11 mouse cellular contexts compared by ENCODE assay signal in genomic region chr12:107999751-108000714, GRCm38 (mm10). TPM values are rescaled to one million over a fixed set of nuclear protein-coding genes. Genes with fewer than 3 reads are reported as not detected.
DNase-seq lines count a peak whose midpoint lies in the region; ATAC-seq lines count a peak whose summit lies in the region.
"Had no signal": no experiment of that assay in that cellular context is flagged by ENCODE, and none has a peak within 500 bp of the region (broad histone marks: within the 10 kb centered on the region; RNA-seq: fewer than 3 reads in every experiment).

No protein-coding gene starts in this region.

- peak overlapping the region; percentile 65 for H3K4me2 ChIP-seq in forebrain, embryonic 14.5 days (ENCODE audit: low read length)
- peak overlapping the region; percentile 81 for H3K4me2 ChIP-seq in neural tube, embryonic 14.5 days (ENCODE audit: low read depth, low read length)
- H3K4me2 ChIP-seq: kidney, embryonic 15.5 days had no signal

- no peaks in the 10 kb centered on the region for H3K36me3 ChIP-seq in forebrain, embryonic 14.5 days (ENCODE audit: control insufficient read depth, insufficient read depth, low read length)
- H3K36me3 ChIP-seq in limb, embryonic 10.5 days, result no peaks in the 10 kb centered on the region
- H3K36me3 ChIP-seq in neural tube, embryonic 14.5 days (ENCODE audit: control insufficient read depth, insufficient read depth, low read length), result no peaks in the 10 kb centered on the region
- H3K36me3 ChIP-seq: kidney, embryonic 15.5 days had no signal

- H3K27ac ChIP-seq in forebrain, embryonic 14.5 days (ENCODE audit: low read depth, low read length), result peak overlapping the region; percentile 99
- H3K27ac ChIP-seq in limb, embryonic 10.5 days, result no peak overlapping the region
- peak overlapping the region; percentile 96 for H3K27ac ChIP-seq in neural tube, embryonic 14.5 days (ENCODE audit: low read depth, low read length)
- H3K27ac ChIP-seq: kidney, embryonic 15.5 days; liver, embryonic 14.5 days had no signal

- 46% methylated on average over 15 of the region's 15 CpGs for WGBS in forebrain, embryonic 14.5 days
- WGBS in limb, embryonic 10.5 days, result 53% methylated on average over 15 of the region's 15 CpGs
- WGBS in neural tube, embryonic 14.5 days, result 59% methylated on average over 15 of the region's 15 CpGs

- peak overlapping the region; percentile 98 for H3K4me3 ChIP-seq in forebrain, embryonic 14.5 days (ENCODE audit: low read depth, low read length)
- peak overlapping the region; percentile 88 for H3K4me3 ChIP-seq in limb, embryonic 10.5 days
- peak overlapping the region; percentile 81 for H3K4me3 ChIP-seq in neural tube, embryonic 14.5 days (ENCODE audit: low read depth, low read length)
- H3K4me3 ChIP-seq: kidney, embryonic 15.5 days had no signal

- H3K9ac ChIP-seq in forebrain, embryonic 14.5 days (ENCODE audit: low read length), result peak overlapping the region; percentile 100
- H3K9ac ChIP-seq in neural tube, embryonic 14.5 days (replicated peaks; ENCODE audit: low read depth, low read length), result peak overlapping the region; percentile 94
- H3K9ac ChIP-seq: kidney, embryonic 15.5 days; liver, embryonic 14.5 days had no signal

- no peaks in the 10 kb centered on the region for H3K27me3 ChIP-seq in forebrain, embryonic 14.5 days (replicated peaks; ENCODE audit: control insufficient read depth, insufficient read depth, low read length)
- H3K27me3 ChIP-seq in limb, embryonic 10.5 days (ENCODE audit: low read depth, poor library complexity, severe bottlenecking), result peaks cover 38% of the 10 kb centered on the region
- no peaks in the 10 kb centered on the region for H3K27me3 ChIP-seq in neural tube, embryonic 14.5 days (ENCODE audit: control insufficient read depth, insufficient read depth, low read length)

- no peaks in the 10 kb centered on the region for H3K9me3 ChIP-seq in forebrain, embryonic 14.5 days (replicated peaks; ENCODE audit: control insufficient read depth, low read length)
- no peaks in the 10 kb centered on the region for H3K9me3 ChIP-seq in limb, embryonic 10.5 days (replicated peaks)
- no peaks in the 10 kb centered on the region for H3K9me3 ChIP-seq in neural tube, embryonic 14.5 days (ENCODE audit: control insufficient read depth, low read length)
- H3K9me3 ChIP-seq: kidney, embryonic 15.5 days had no signal

- peaks cover 34% of the 10 kb centered on the region for H3K4me1 ChIP-seq in forebrain, embryonic 14.5 days (ENCODE audit: control insufficient read depth, insufficient read depth, low read length)
- H3K4me1 ChIP-seq in limb, embryonic 10.5 days, result peaks cover 68% of the 10 kb centered on the region
- H3K4me1 ChIP-seq in neural tube, embryonic 14.5 days (ENCODE audit: control insufficient read depth, insufficient read depth, low read length), result peaks cover 23% of the 10 kb centered on the region

- peak; percentile 49 for DNase-seq in CD4-positive, CD25-positive, alpha-beta regulatory T cell, adult 2 months (ENCODE audit: low read depth, low spot score)
- no peak for DNase-seq in forebrain, embryonic 14.5 days (ENCODE audit: low spot score)
- DNase-seq in limb, embryonic 10.5 days (ENCODE audit: low spot score), result no peak
- no peak for DNase-seq in testis, postnatal 14 days (ENCODE audit: low spot score)
- DNase-seq in adrenal gland, postnatal 25 days, result no peak
- DNase-seq in lung, postnatal 10 days, result no peak

- ATAC-seq in CD4-positive, CD25-positive, alpha-beta regulatory T cell, adult 4 months, result no peak
- no peak for ATAC-seq in forebrain, embryonic 14.5 days
- no peak for ATAC-seq in neural tube, embryonic 14.5 days (ENCODE audit: low read depth)
- ATAC-seq: Patski had no signal

RNA-seq across cellular contexts. Expression of gene Bcl11b, which starts 3.4 kb away (rescaled TPM):
- 10 to 100 TPM; 40.0 to 41.6 TPM for polyA plus RNA-seq in CD4-positive, CD25-positive, alpha-beta regulatory T cell, adult 4 months (2017; shearing (Covaris generic))
- polyA plus RNA-seq in forebrain, embryonic 14.5 days (2014; fragmentation: Nextera tagmentation; extraction: Ambion mirVana), result 76.7 and 86.5 TPM in 2 replicates
- polyA plus RNA-seq in limb, embryonic 10.5 days (2016; fragmentation: Nextera tagmentation; extraction: Ambion mirVana), result 5.4 and 7.8 TPM in 2 replicates
- 38.0 and 38.2 TPM in 2 replicates for polyA plus RNA-seq in neural tube, embryonic 14.5 days (2014; fragmentation: Nextera tagmentation; extraction: Ambion mirVana)
- total RNA-seq in adrenal gland, postnatal 25 days (2021), result 0.18 and 0.38 TPM in 2 replicates
